Mouse (Mus musculus) limb, embryonic 15.5 days (tissue): ENCODE results near the gene Cplx3. TPM values are rescaled to one million over a fixed set of nuclear protein-coding genes. Genes with fewer than 3 reads are reported as not detected.

Source experiments
- ATAC-seq: fragments of 200-750 bp; cut with Nextera tagmentation; 2 replicates; pipeline ENCODE4 v1.8.0; 2017; ENCODE audit warnings: low read depth, moderate TSS enrichment; ENCODE audit not compliant: insufficient number of reproducible peaks, low FRiP score, low TSS enrichment
- H3K27ac ChIP-seq: fragments of 300-500 bp; sonication (generic); 2 replicates; pipeline ENCODE4 v1.5.1; 2015; ENCODE audit warnings: moderate library complexity, mild to moderate bottlenecking, inconsistent platforms
- H3K27me3 ChIP-seq: fragments of 300-500 bp; sonication (generic); 2 replicates; pipeline ENCODE4 v1.6.1; 2015; ENCODE audit warnings: inconsistent platforms
- H3K36me3 ChIP-seq: fragments of 300-500 bp; sonication (generic); 2 replicates; pipeline ENCODE4 v1.6.1; 2015; ENCODE audit warnings: inconsistent platforms
- H3K4me1 ChIP-seq: fragments of 300-500 bp; sonication (generic); 2 replicates; pipeline ENCODE4 v1.6.1; 2015; ENCODE audit warnings: inconsistent platforms
- H3K4me2 ChIP-seq: fragments of 300-500 bp; sonication (generic); 2 replicates; pipeline ENCODE4 v1.6.1; 2015; ENCODE audit warnings: mild to moderate bottlenecking, inconsistent platforms
- H3K4me3 ChIP-seq: fragments of 300-500 bp; sonication (generic); 2 replicates; pipeline ENCODE4 v1.5.1; 2015; ENCODE audit warnings: mild to moderate bottlenecking, inconsistent platforms
- H3K9ac ChIP-seq: fragments of 300-500 bp; sonication (generic); 2 replicates; pipeline ENCODE4 v1.6.1; 2015; ENCODE audit warnings: inconsistent platforms
- H3K9me3 ChIP-seq: fragments of 300-500 bp; sonication (generic); 2 replicates; pipeline ENCODE4 v1.6.1; 2016; ENCODE audit warnings: inconsistent platforms
- WGBS: fragments of 180-500 bp; shearing (Covaris S2); methylation state at CpG from one replicate; pipeline ENCODE4 v1.1.7; 2015; 5-methylcytosine and 5-hydroxymethylcytosine counted together
- polyA plus RNA-seq: library from polyadenylated mRNA; unstranded; fragments of >200 nt; fragmentation: Nextera tagmentation; extraction: Ambion mirVana; gene quantifications from 2 replicates; pipeline ENCODE4 v1.2.1, GENCODE M21; 2015

The Cplx3 gene
- polyA plus RNA-seq, 1 experiment from 2014 or later = not detected

- under 1% methylated on average over 71 of the region's 85 CpGs for WGBS
These were observed 39.1 kb upstream of the Cplx3 start for GRCm38 (mm10) chr9:57644944-57645893.

GRCm38 (mm10) chr9:57644442-57644943 lies 38.4 kb upstream of the Cplx3 start:
- H3K4me1 ChIP-seq = peaks cover 53% of the 10 kb centered on the region
- H3K9ac ChIP-seq = peak overlapping the region; percentile 100
- WGBS = under 1% methylated on average over 18 of the region's 18 CpGs
- H3K27ac ChIP-seq = peak overlapping the region; percentile 96
- no peak for ATAC-seq
- peak overlapping the region; percentile 94 for H3K4me3 ChIP-seq
- peak overlapping the region; percentile 83 for H3K4me2 ChIP-seq
- no peaks in the 10 kb centered on the region for H3K9me3 ChIP-seq
- H3K36me3 ChIP-seq = peaks cover 11% of the 10 kb centered on the region; the same call in 1 of the 2 replicates
- H3K27me3 ChIP-seq = no peaks in the 10 kb centered on the region

More at GRCm38 (mm10) chr9:57644944-57645893, 39.1 kb upstream of the Cplx3 start:
- Histone ChIP-seq H3K36me3 (peaks cover 11% of the 10 kb centered on the region; the same call in 1 of the 2 replicates), H3K27me3 (no peaks in the 10 kb centered on the region), H3K9me3 (no peaks in the 10 kb centered on the region), H3K27ac (peak overlapping the region; percentile 96), H3K4me2 (peak overlapping the region; percentile 83), H3K9ac (peak overlapping the region; percentile 100), H3K4me1 (peaks cover 46% of the 10 kb centered on the region), H3K4me3 (peak overlapping the region; percentile 94)
- ATAC-seq = peak; percentile 85

GRCm38 (mm10) chr9:57643856-57644180 lies 37.7 kb upstream of the Cplx3 start:
- 29% methylated on average over 7 of the region's 7 CpGs for WGBS
- Histone ChIP-seq H3K9me3 (no peaks in the 10 kb centered on the region), H3K27me3 (no peaks in the 10 kb centered on the region), H3K4me1 (peaks cover 60% of the 10 kb centered on the region), H3K4me2 (peak overlapping the region; percentile 83), H3K4me3 (peak overlapping the region; percentile 94), H3K36me3 (peaks cover 11% of the 10 kb centered on the region; the same call in 1 of the 2 replicates), H3K9ac (peak overlapping the region; percentile 100), H3K27ac (peak overlapping the region; percentile 27; the same call in 1 of the 2 replicates)
- no peak for ATAC-seq

- Histone ChIP-seq H3K36me3 (peaks cover 11% of the 10 kb centered on the region; the same call in 1 of the 2 replicates), H3K4me1 (peaks cover 65% of the 10 kb centered on the region), H3K4me2 (peak overlapping the region; percentile 83), H3K27ac (peak overlapping the region; percentile 27; the same call in 1 of the 2 replicates), H3K9me3 (no peaks in the 10 kb centered on the region), H3K9ac (peak overlapping the region; percentile 100; the same call in 1 of the 2 replicates), H3K27me3 (no peaks in the 10 kb centered on the region), H3K4me3 (peak overlapping the region; percentile 94)
- 65% methylated on average over 9 of the region's 9 CpGs for WGBS
- ATAC-seq = no peak
These were observed 37.2 kb upstream of the Cplx3 start for GRCm38 (mm10) chr9:57643169-57643855.

- H3K4me3 ChIP-seq = no peak overlapping the region; the same call in 1 of the 2 replicates
- peaks cover 79% of the 10 kb centered on the region for H3K4me1 ChIP-seq
- H3K9me3 ChIP-seq = no peaks in the 10 kb centered on the region
- ATAC-seq = no peak
- no peak overlapping the region for H3K9ac ChIP-seq
- H3K36me3 ChIP-seq = peaks cover 11% of the 10 kb centered on the region; the same call in 1 of the 2 replicates
- WGBS = 79% methylated on average over 13 of the region's 13 CpGs
- H3K27me3 ChIP-seq = no peaks in the 10 kb centered on the region
- 0 out of 2 replicates have a peak overlapping the region, but pooled peaks have one; percentile 88 for H3K27ac ChIP-seq
- H3K4me2 ChIP-seq = no peak overlapping the region
These were observed 35.9 kb upstream of the Cplx3 start for GRCm38 (mm10) chr9:57641775-57642550.

GRCm38 (mm10) chr9:57641022-57641421 lies 34.9 kb upstream of the Cplx3 start:
- Histone ChIP-seq H3K27me3 (no peaks in the 10 kb centered on the region), H3K4me3 (peak overlapping the region; percentile 18), H3K36me3 (peaks cover 11% of the 10 kb centered on the region; the same call in 1 of the 2 replicates), H3K9ac (peak overlapping the region; percentile 0; the same call in 1 of the 2 replicates), H3K9me3 (no peaks in the 10 kb centered on the region), H3K4me1 (peaks cover 80% of the 10 kb centered on the region), H3K4me2 (peak overlapping the region; percentile 46), H3K27ac (peak overlapping the region; percentile 88)
- no peak for ATAC-seq
- WGBS = 83% methylated on average over 1 of the region's 1 CpGs

- peak overlapping the region; percentile 46 for H3K4me2 ChIP-seq
- 5% methylated on average over 15 of the region's 15 CpGs for WGBS
These were observed 34.3 kb upstream of the Cplx3 start for GRCm38 (mm10) chr9:57640384-57640783.

GRCm38 (mm10) chr9:57639661-57640328 lies 33.7 kb upstream of the Cplx3 start:
- Histone ChIP-seq H3K4me3 (peak overlapping the region; percentile 18), H3K9ac (peak overlapping the region; percentile 23; the same call in 1 of the 2 replicates), H3K4me1 (peaks cover 76% of the 10 kb centered on the region), H3K36me3 (peaks cover 11% of the 10 kb centered on the region; the same call in 1 of the 2 replicates), H3K27me3 (no peaks in the 10 kb centered on the region), H3K27ac (peak overlapping the region; percentile 88), H3K4me2 (peak overlapping the region; percentile 46), H3K9me3 (no peaks in the 10 kb centered on the region)
- no peak for ATAC-seq
- WGBS = 53% methylated on average over 5 of the region's 5 CpGs

More at GRCm38 (mm10) chr9:57640384-57640783, 34.3 kb upstream of the Cplx3 start:
- Histone ChIP-seq H3K4me3 (peak overlapping the region; percentile 18), H3K36me3 (peaks cover 11% of the 10 kb centered on the region; the same call in 1 of the 2 replicates), H3K9ac (0 out of 2 replicates have a peak overlapping the region, but pooled peaks have one; percentile 23), H3K27ac (peak overlapping the region; percentile 88), H3K27me3 (no peaks in the 10 kb centered on the region), H3K9me3 (no peaks in the 10 kb centered on the region), H3K4me1 (peaks cover 78% of the 10 kb centered on the region)
- ATAC-seq = peak; percentile 46; the same call in 1 of the 2 replicates

- no peak for ATAC-seq
These were observed 32.8 kb upstream of the Cplx3 start for GRCm38 (mm10) chr9:57638651-57639459.

More at GRCm38 (mm10) chr9:57638651-57639459, 32.8 kb upstream of the Cplx3 start:
- Histone ChIP-seq H3K27ac (peak overlapping the region; percentile 88), H3K27me3 (no peaks in the 10 kb centered on the region), H3K4me1 (peaks cover 74% of the 10 kb centered on the region), H3K9ac (no peak overlapping the region; the same call in 1 of the 2 replicates), H3K9me3 (no peaks in the 10 kb centered on the region), H3K4me3 (no peak overlapping the region; the same call in 1 of the 2 replicates), H3K4me2 (peak overlapping the region; percentile 26), H3K36me3 (peaks cover 11% of the 10 kb centered on the region; the same call in 1 of the 2 replicates)
- 16% methylated on average over 8 of the region's 8 CpGs for WGBS
